Mouse (Mus musculus) Patski (cell line): ENCODE data around the gene Glp1r. TPM values are rescaled to one million over a fixed set of nuclear protein-coding genes. Genes with fewer than 3 reads are reported as not detected.

Experiments used
- ATAC-seq: fragments of 100-300 bp; one replicate; pipeline ENCODE4 v1.8.0; 2021
- CTCF ChIA-PET: fragments of 350-600 bp; sonication (Branson Sonifier 250); formaldehyde crosslinking; loops from one replicate; lab custom pipeline; 2022; ENCODE audit warnings: inconsistent platforms; lab: Charles Lee
- POLR2A ChIA-PET: fragments of 350-600 bp; sonication (Branson Sonifier 250); formaldehyde crosslinking; loops from one replicate; lab custom pipeline; 2022; ENCODE audit warnings: antibody characterized with exemption, inconsistent platforms; lab: Charles Lee
- DNase-seq: peaks from one replicate; pipeline ENCODE4 v3.0.0-alpha.2; 2011; ENCODE audit warnings: low read depth, low spot score
- H3K27me3 ChIP-seq: fragments of 371-371 bp; one replicate; pipeline ENCODE4 v1.5.1; 2021
- CTCF ChIP-seq: fragments of 100-300 bp; IDR thresholded peaks from one replicate; pipeline ENCODE4 v1.5.1; 2021
- in situ Hi-C: fragments of 300-500 bp; cut with MboI; formaldehyde crosslinking; loops from 3 replicates; pipeline ENCODE4 v1.11.1; 2018; ENCODE audit warnings: low pct_unique_long_range_greater_than_20kb, mixed read lengths
- polyA plus RNA-seq: library from polyadenylated mRNA; unstranded; gene quantifications from one replicate; pipeline ENCODE4 v1.2.3, GENCODE M21; 2021

Gene Glp1r
- polyA plus RNA-seq, 1 experiment from 2014 or later, result not detected

DNA sequence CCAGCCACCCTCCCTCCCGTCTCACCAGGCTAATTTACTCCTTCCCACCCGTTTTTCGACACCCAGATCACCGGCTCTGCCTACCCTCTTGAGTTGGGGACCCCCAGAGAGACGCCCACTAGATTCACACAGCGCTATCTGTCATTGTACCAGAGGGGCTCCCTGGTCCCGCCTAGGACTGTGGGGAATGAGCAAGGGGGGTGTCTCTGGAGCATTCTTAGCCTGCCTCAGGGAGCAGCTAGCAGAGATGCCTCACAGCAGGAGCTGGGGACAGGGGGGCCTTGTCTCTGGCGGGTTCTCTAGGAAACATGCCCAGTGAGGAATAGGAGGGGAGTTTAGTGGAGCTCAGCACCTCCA, 10.1 kb downstream of the Glp1r start:
- TF ChIP-seq CTCF, result no peak
- POLR2A ChIA-PET, result no interaction called here

DNA sequence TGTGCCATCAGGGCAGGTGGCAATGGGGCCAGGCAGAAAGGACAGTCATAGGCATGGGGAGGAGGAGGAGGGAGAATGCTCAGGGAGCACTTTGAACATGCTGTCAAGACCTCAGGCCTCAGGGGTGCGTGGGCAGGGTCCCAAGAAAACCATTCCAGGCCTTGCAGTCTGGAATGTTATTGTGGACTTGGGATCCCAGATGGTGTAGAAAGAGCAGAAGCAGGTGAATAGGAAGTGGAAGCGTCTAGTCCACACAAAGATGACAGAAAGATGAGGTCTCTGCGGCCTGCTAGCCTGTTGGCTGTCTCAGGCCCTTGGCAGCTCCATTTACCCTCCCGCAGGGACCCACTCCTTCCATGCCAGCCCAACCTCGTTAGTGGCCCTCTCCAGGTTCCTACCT, 10.9 kb downstream of the Glp1r start:
- ChIA-PET CTCF (interaction anchor here (0.8 kb wide), 1 partner anchor 10 kb away, joined by 3 read pairs; no protein-coding TSS in a partner anchor), POLR2A (no interaction called here)
- DNase-seq (no peak), ATAC-seq (no peak)
- H3K27me3 ChIP-seq, result peaks cover 6% of the 10 kb centered on the region
- no peak for TF ChIP-seq CTCF
- in situ Hi-C loops, result no loop called here

More for the DNA sequence above, 10.1 kb downstream of the Glp1r start:
- DNase-seq, result no peak
- no peak for ATAC-seq
- H3K27me3 ChIP-seq, result peaks cover 6% of the 10 kb centered on the region
- in situ Hi-C loops, result no loop called here
- CTCF ChIA-PET, result no interaction called here

GRCm38 (mm10) chr17:30914264-30914663, 12.6 kb downstream of the Glp1r start:
- in situ Hi-C loops, result no loop called here
- DNase-seq (no peak), ATAC-seq (no peak)
- POLR2A ChIA-PET, result no interaction called here
- CTCF ChIA-PET, result interaction anchor here (1.4 kb wide), 1 partner anchor 22 kb away, joined by 3 read pairs; no protein-coding TSS in a partner anchor
- H3K27me3 ChIP-seq, result no peaks in the 10 kb centered on the region
- no peak for TF ChIP-seq CTCF

DNA sequence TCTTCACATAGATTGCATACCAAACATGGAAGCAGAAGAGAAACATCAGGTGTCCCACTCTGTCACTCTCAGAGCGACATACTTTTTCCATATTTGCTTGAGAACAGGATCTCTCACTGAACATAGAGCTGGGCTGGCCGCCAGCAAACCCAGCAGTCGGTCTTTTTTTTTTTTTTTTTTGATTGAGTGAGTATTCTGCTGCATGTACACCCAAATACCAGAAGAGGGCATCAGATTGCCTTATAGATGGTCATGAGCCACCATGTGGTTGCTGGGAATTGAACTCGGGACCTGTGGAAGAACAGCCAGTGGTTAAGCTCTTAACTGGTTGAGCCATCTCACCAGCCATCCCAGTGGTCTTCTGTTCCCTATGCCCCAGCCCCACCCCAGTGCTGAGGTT, 21.9 kb downstream of the Glp1r start:
- in situ Hi-C loops, result loop anchor here (5.0 kb wide), 1 partner anchor 476 kb away; no protein-coding TSS in a partner anchor
- DNase-seq, result no peak
- ChIA-PET POLR2A (no interaction called here), CTCF (interaction anchor here (1.2 kb wide), 1 partner anchor 476 kb away, joined by 5 read pairs; no protein-coding TSS in a partner anchor)
- peaks cover 3% of the 10 kb centered on the region for H3K27me3 ChIP-seq
- no peak for ATAC-seq
- no peak for TF ChIP-seq CTCF

DNA sequence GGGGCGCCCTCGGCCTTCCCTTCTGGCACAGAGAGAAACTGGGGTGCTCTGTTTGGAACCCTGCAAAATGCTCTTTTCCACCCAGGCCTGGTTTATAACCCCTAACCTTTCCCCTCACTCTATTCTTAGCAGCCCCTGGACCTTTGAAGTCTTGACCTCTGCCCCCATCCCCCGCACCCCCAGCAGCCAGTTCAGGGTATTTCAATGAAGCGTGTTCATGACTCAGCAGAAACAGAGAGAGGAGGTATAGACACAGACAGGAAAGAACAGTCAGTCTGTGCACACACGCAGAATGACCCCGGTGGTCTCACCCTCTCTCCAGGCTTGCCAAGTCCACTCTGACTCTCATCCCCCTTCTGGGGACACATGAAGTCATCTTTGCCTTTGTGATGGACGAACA, 29.2 kb downstream of the Glp1r start:
- no peak for DNase-seq
- ATAC-seq, result no peak
- POLR2A ChIA-PET, result no interaction called here
- CTCF ChIA-PET, result no interaction called here
- no peaks in the 10 kb centered on the region for H3K27me3 ChIP-seq
- in situ Hi-C loops, result no loop called here
- TF ChIP-seq CTCF, result no peak

GRCm38 (mm10) chr17:30932836-30933235, 31.2 kb downstream of the Glp1r start:
- ChIA-PET POLR2A (no interaction called here), CTCF (no interaction called here)
- in situ Hi-C loops, result no loop called here
- no peaks in the 10 kb centered on the region for H3K27me3 ChIP-seq
- DNase-seq (no peak), ATAC-seq (no peak)
- TF ChIP-seq CTCF, result no peak

DNA sequence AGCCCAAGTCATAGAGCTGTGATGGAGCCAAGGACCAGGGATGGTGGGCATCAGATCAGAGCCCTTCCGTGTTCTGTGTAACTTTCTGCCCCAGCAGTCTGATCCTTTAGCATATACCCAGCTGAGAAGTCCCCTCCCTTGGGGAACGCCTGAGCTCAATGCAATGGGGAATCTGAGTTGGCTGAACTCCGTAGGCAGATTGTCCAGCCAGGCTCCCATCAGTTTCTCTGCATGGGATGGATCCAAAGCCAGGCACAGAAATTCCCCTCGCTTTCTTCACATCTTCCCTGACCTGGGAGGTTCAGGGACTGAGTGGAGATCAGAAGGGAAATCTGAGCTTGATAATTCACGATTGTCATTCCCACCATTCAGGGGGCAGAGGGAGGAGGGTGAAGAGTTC, 33.7 kb downstream of the Glp1r start:
- POLR2A ChIA-PET, result interaction anchor here (0.7 kb wide), 1 partner anchor 25 kb away, joined by 3 read pairs; no protein-coding TSS in a partner anchor

GRCm38 (mm10) chr17:30938554-30938953, 36.9 kb downstream of the Glp1r start:
- POLR2A ChIA-PET, result no interaction called here

More for the DNA sequence above, 33.7 kb downstream of the Glp1r start:
- no peak for TF ChIP-seq CTCF
- in situ Hi-C loops, result no loop called here
- no peaks in the 10 kb centered on the region for H3K27me3 ChIP-seq
- ATAC-seq (no peak), DNase-seq (no peak)
- CTCF ChIA-PET, result no interaction called here

GRCm38 (mm10) chr17:30948382-30948781, 46.8 kb downstream of the Glp1r start:
- POLR2A ChIA-PET, result no interaction called here
- H3K27me3 ChIP-seq, result peaks cover 15% of the 10 kb centered on the region
- ATAC-seq, result no peak
- in situ Hi-C loops, result no loop called here
- no peak for DNase-seq
- TF ChIP-seq CTCF, result no peak
- CTCF ChIA-PET, result no interaction called here

More at GRCm38 (mm10) chr17:30938554-30938953, 36.9 kb downstream of the Glp1r start:
- in situ Hi-C loops, result no loop called here
- no peak for TF ChIP-seq CTCF
- no peak for ATAC-seq
- CTCF ChIA-PET, result no interaction called here
- peaks cover 3% of the 10 kb centered on the region for H3K27me3 ChIP-seq
- no peak for DNase-seq

- TF ChIP-seq CTCF, result no peak
- CTCF ChIA-PET, result interaction anchor here (0.6 kb wide), 1 partner anchor 24 kb away, joined by 3 read pairs; no protein-coding TSS in a partner anchor
- in situ Hi-C loops, result loop anchor here (5.0 kb wide), 1 partner anchor 203 kb away; no protein-coding TSS in a partner anchor
Measured at GRCm38 (mm10) chr17:30950780-30951179, 49.2 kb downstream of the Glp1r start.

GRCm38 (mm10) chr17:30951600-30951999, 50.0 kb downstream of the Glp1r start:
- no peak for TF ChIP-seq CTCF
- DNase-seq (no peak), ATAC-seq (no peak)
- POLR2A ChIA-PET, result no interaction called here
- CTCF ChIA-PET, result no interaction called here
- peaks cover 10% of the 10 kb centered on the region for H3K27me3 ChIP-seq
- in situ Hi-C loops, result loop anchor here (5.0 kb wide), 1 partner anchor 204 kb away; no protein-coding TSS in a partner anchor

More at GRCm38 (mm10) chr17:30950780-30951179, 49.2 kb downstream of the Glp1r start:
- peaks cover 18% of the 10 kb centered on the region for H3K27me3 ChIP-seq
- POLR2A ChIA-PET, result no interaction called here
- ATAC-seq (no peak), DNase-seq (no peak)
